Mouse (Mus musculus) megakaryocyte, embryonic 14.5 days (primary cell): ENCODE results near the gene Hhipl1.

Experiments
- FLI1 ChIP-seq: IDR thresholded peaks from 2 replicates; pipeline ENCODE4 v1.6.1; 2012; ENCODE audit warnings: low read length, inconsistent platforms, mixed read lengths
- GATA1 ChIP-seq: IDR thresholded peaks from 3 replicates; pipeline ENCODE4 v1.6.1; 2012; ENCODE audit warnings: mixed read lengths, low read length, inconsistent platforms, borderline replicate concordance

DNA sequence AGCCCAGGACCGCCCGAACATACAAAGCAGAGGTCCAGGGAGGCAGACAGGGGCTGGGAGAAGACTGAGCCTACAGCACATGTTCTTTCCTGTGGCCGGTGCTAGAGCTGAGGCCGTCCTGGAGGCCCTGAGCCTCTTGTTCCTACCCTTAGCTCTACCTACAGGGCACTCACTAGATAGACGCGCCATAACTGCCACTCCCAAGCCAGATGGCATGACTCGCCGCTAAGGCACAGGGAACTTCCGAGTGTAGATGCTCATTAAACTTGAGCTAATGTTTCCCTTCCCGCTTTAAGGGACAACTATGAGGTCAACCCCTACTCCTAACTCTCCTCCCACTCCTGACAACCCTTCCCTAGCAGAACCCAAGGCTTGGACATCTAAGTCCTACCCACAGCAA lies 37.1 kb upstream of the Hhipl1 start:
- TF ChIP-seq GATA1: no peak
- no peak for TF ChIP-seq FLI1
